Mouse (Mus musculus) heart, adult 11 months (tissue): ENCODE data around the gene Map3k12.

ENCODE experiments used
- DNase-seq: peaks from one replicate; pipeline ENCODE4 v3.0.0; 2022

The Map3k12 gene

GRCm38 (mm10) chr15:102519211-102520141 is 2.6 kb upstream of the Map3k12 start:
- peak; percentile 70 for DNase-seq

DNA sequence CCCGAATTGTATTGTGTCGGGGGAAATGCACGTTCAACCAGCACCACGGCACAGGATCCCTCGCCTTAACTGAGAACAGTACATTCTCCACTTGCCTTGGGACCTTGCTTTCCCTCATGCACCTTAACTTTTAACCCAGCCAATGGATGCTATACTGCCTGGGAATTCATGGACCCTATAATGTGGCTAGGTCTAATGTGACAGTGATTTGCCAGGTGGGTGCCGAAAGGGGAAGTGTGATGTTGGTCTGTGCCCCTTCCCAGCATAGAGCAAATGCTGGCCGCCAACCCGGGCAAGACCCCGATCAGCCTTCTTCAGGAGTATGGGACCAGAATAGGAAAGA is 2.0 kb upstream of the Map3k12 start:
- no peak for DNase-seq

DNA sequence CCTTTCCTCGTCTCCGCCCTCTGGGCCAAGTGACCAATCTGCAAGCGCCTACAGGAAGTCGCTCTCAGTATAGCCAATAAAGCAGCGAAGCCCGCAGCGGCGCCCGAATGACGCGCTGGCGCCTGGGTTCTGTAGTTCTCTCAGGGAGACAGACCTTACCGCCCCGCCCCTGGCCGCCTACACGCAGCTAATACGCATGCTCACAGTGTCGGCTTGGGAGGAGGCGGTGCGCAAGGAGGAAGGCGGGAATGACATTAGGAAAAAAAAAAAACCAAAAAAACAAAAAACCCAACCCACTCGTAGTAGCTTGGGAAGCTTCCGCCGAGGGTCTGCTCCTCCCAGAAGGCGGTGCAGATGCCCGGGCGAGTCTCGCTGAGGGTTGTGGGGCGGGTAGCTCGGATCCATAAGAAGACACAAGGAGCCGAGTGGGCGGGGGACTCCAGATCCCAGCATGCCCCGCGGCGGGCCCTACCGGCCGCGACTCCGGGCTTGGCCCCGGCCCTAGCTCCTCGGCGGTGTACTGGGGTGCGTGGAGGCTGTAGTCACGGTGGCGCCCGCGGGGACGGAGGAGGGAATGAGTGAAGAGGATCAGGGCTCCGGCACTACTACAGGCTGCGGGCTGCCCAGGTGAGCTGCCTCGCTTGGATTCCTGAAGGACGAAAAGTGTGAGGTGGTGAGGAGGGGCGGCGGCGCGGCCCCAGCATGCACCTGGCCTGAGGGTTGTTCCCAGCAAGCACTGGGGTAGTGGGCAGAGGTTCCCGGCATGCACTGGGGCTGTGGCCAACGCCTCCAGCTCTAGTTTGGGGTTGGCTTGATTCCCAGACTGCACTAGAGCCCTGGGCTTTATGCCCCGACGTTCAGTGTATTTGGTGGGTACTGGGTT is 1.4 kb upstream of the Map3k12 start, which contains the start of gene Tarbp2:
TSS of gene Tarbp2 (plus strand) at position 217 of the 883 bp plus-strand sequence.
- peak; percentile 100 for DNase-seq

DNA sequence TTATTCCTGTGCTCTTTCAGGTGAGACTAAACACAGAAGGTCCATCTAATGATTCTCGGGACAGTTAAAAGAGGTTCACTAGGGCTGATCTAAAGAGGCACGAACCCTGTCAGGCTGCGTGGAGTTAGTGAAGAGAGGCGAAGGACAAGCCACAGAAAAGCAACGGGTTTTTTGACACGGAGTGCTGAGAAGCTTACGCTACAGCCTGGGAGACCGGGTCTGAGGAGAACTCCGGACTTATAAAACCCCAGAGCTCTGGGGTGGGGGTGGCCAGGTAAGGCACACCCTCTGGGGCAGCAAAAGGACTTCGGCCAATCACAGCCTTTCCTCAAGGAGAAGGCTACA is 739 bp upstream of the Map3k12 start:
- no peak for DNase-seq

DNA sequence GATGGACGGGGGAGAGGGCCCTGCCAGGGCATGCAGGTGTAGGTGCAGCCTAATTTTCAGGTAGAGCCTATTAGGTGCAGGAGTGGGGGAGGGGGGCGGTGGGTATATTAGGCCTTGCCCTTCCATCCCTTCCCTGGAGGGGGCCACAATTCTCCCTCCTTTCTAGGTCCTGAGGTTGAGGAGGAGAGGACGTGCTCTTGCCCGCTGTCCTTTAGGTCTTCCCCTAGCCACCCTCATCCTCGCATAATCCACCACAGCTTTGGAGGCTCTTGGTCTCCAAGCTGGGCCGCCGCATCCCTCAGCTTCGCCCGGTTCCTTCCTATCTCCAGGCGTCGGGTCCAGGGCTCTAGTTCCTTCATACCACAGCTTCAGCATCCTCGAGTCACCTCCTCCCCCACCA is 571 bp downstream of the Map3k12 start:
- peak; percentile 96 for DNase-seq

- DNase-seq, result peak; percentile 95
Observed at GRCm38 (mm10) chr15:102515791-102516190, 1.1 kb downstream of the Map3k12 start.

DNA sequence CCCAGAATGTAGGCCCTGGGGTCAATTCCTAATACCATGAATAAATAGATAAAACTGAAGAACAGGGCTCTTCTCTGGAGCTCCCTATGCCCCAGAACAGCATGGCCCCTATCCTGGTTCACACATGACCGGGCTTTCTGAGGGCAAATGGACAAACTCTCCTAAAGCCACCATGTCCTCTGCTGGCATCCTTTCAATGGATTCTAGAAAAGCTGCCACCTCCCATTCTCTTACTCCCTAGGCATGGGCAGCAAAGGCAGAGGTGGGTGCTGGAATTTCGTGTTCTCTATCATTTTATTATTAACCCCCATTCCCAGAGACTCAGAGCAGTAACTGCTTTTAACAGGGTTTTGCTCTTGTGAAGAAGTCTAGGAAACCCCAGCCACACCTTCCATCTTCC is 1.6 kb downstream of the Map3k12 start:
- DNase-seq, result peak; percentile 90

DNA sequence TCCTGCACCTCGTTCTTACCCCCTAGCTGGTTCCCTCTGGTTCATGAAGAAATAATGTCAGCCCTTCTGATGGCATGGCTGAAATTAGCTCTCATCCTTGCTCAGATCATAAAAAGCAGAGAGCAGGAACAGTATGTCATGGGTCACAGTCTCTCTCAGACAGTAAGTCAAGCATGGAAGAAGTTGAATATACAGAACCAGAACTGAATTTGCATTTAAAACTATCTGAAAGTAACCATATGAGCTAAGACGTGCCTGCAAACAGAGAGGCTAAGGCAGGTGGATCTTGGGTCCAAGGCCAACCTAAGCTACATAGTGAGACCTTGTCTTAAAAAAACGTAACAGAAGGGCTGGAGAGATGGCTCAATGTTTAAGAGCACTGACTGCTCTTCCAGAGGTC is 3.9 kb downstream of the Map3k12 start:
- DNase-seq, result peak; percentile 45

DNA sequence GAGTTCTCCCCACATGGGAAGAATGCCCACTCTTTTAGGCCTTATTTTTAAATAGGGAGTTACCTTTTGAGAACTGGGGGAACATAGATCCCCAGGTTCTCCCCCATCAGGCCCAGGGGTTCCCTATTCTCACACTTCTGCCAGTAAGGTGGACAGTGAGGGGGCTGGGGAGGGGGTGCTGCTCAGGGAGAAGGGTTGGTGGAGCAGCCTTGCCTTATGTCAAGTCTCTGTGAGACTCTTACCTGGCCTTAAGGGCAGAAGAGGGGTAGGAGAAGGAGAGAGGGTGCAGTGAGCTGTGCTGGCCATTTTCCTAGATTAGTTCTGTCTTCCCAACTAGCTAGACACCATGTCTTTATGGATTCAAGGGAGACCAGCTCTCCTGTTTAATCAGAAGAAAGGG is 4.4 kb downstream of the Map3k12 start:
- peak; percentile 70 for DNase-seq

DNA sequence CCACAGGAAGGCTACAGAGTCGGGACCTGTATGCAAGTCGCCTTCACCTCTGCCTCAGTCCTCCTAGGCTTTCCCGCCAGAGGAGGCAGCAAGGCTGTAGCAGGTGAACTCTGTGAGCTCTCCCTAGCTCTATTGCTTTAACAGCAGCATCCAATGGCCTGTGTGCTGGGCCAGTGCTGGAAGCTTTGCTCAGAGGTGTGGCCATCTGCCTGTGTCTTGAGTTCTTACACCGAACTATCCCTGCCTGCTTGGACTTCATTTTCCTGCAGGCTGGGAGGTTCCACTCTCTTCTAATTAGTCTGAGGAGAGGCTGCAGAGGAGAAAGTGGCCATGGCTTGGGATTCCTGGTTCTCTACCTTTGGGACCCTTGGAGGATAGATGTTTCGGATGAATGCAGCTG is 4.9 kb downstream of the Map3k12 start:
- peak; percentile 88 for DNase-seq

DNA sequence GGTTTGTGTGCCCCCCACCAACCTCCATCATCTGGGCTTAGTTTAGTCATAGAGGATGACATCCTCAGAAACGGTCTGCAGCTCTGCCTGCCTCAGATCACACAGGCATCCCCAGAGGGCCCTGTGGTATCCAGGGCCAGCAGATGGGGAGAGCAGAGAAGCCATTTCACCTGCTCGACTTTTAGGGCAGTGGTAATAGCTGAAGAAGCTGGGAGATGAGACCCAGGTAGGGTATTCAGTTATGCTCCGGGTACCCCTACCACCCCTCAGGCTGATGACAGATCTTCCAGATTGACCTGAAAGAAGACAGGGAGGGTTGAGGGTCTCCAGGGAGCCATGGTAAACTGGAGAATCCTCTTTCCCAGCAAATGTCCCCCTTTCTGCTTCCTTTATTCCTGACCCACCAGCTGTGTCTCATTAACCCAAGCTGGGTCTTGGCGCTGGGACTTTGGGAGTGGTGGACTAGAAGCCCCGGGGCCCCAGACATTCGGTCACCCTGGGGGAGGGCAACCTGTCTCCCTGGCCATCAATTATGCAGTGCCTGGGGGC is 5.5 kb downstream of the Map3k12 start:
- DNase-seq, result peak; percentile 91

GRCm38 (mm10) chr15:102510590-102511284 is 6.1 kb downstream of the Map3k12 start:
- DNase-seq, result peak; percentile 99

DNA sequence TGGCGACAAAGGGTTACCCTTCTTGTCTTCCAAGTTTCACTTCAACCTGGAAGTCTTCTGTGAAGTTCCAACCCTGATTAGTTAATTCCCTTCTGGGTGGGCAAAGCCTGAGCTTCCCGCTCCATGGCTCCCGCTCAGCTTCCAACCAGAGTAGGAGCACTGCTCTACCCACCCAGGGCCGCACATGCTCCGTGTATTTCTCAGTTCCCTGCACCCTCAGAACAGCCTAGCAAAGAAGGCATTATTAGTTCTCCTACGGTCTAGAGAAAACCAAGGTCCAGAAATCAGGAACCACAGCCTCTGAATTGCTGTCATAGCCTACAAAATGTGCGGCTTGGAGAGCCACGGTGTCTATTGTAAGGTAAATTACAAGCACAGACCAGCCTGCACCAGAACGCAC is 6.8 kb downstream of the Map3k12 start:
- peak; percentile 90 for DNase-seq

- peak; percentile 64 for DNase-seq
Observed at GRCm38 (mm10) chr15:102508336-102508735, 8.5 kb downstream of the Map3k12 start.

DNA sequence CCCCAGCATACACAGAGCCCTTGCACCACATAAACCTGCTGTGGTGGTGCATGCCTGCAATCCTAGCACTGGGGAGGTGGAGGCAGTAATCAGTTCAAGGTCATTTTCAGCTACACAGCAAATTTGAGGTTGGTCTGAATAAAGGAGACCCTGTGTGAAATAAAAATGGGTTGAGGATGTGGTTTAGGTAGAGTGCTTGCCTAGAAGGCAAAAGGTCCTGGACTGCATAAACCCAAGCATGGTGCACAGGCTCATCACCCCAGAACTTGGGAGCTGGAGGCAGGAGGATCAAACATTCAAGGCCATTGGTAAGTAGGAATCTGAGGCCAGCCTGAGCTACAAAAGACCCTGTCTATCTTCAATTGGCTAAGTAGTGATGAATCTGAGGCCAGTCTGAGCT is 9.3 kb downstream of the Map3k12 start:
- peak; percentile 82 for DNase-seq

- DNase-seq, result peak; percentile 33
Observed at GRCm38 (mm10) chr15:102506864-102507263, 10.0 kb downstream of the Map3k12 start.

DNA sequence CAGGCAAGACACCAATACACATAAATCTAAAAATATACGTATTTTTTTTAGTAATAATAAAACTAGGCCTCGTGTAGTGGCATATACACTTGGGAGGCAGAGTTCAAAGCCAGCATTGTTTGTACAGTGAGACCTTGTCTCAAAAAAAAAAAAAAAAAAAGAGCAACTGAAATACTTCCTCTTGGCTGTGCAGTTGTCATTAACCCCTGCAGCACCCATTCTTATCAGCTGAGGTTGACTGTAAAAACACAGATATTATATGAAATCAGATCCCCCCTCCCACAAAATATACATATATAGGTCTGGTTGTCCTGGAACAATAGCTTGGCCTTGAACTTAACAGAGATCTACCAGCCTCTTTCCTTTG is 10.4 kb downstream of the Map3k12 start:
- DNase-seq, result peak; percentile 30

DNA sequence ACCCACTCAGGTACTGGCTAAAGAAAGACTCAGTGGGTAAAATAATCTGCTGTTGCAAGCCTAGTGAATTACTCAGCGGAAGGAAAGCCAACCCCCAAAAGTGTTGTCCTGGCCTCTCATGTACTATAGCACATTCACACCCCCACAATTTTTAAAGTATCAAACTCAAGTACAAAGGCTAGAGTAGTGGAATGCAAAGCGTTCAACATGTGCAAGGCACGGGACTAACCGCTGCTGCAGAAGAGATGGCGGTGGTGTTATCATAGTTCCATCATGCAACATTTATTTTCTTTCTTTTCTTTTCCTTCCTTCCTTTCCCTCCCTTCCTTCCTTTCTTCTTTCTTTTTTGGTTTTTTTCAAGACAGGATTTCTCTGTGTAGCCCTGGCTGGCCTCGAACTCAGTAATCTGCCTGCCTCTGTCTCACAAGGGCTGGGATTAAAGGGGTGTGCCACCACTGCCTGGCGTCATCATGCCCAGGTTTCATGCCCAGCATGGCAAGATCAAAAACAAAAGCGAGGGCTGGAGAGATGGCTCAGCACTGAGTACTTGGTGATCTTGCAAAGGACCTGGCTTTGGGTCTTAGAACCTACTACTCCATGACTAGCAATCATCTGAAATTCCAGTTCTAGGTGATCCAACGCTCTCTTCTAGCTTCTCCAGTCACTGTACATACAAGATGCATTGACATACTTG is 10.9 kb downstream of the Map3k12 start:
- peak; percentile 72 for DNase-seq

- peak; percentile 88 for DNase-seq
Observed at GRCm38 (mm10) chr15:102505073-102505769, 11.6 kb downstream of the Map3k12 start.

DNA sequence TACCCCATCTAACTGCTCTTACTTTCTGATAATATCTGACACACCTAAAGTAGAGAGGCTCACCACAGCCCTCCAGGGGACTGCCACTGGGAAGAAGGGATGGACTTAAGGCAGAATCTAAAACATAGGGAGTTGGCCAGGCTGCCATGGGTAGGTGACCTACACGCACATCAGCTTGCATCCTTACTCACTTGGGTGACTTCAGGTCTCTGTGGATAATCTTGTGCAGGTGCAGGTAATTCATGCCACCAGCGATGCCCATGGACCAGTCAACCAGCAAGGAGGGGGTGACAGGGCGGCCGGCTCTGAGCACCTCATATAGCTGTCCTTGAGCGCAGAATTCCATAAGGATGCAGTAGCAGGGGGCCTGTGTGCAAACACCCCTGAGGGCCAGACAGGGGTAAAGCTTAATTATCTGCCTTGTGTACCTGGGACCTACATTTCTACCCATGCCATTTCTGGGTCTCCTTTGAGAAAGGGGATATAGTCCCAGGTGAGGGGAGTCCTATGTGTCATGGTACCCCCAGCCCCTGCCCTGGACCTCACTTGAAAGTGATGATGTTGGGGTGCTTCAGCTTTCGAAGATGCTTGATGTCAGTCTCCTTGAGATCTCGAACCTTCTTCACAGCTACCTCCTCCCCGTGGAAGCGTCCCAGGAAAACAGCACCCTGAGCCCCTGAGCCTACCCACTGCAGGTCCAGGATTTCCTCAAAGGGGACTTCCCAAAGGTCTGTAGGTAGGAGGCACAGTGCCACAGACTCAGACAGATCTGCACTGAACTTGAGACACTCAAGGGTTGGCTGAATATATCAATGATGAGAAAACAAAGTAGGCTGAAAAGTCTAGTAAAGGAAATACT is 12.7 kb downstream of the Map3k12 start:
- DNase-seq, result peak; percentile 91

DNA sequence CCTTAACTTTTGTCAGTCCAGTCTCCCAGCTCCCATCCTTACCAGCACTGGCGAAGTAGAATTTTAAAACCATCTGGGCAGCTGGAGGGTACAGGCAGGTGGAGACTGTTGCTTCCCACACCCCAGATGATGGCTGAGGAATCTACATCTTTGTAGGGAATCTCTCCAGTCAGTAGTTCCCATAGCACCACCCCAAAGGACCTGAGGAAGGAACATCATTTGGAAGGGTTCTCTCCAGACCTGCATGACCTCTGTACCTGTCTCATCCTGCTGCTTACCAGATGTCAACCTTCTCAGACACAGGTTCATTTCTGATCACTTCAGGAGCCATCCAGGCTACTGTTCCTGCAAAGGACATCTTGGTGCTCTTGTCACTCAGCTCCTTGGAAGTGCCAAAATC is 13.4 kb downstream of the Map3k12 start, which contains the start of gene Gm10337:
TSS of gene Gm10337 (plus strand) at position 276 of the 400 bp plus-strand sequence.
- DNase-seq, result peak; percentile 82
